Mouse (Mus musculus): ENCODE results near the gene Folh1. TPM values are rescaled to one million over a fixed set of nuclear protein-coding genes. Genes with fewer than 3 reads are reported as not detected.
"Not testable (repeated sequence)": the region's sequence is repeated elsewhere in the genome, so short reads cannot be mapped to it uniquely, and the experiment has no call there.

The Folh1 gene
- total RNA-seq (2021), result not detected
- long read RNA-seq, experiment 1, result 0 reads
- long read RNA-seq, experiment 2, result 0 reads

GRCm38 (mm10) chr7:86775617-86776325 lies at the start of gene Folh1:
Gene Folh1 (minus strand): TSS chr7:86775943.
- no peak for DNase-seq (ENCODE audit: low spot score in 2 of 2)

DNA sequence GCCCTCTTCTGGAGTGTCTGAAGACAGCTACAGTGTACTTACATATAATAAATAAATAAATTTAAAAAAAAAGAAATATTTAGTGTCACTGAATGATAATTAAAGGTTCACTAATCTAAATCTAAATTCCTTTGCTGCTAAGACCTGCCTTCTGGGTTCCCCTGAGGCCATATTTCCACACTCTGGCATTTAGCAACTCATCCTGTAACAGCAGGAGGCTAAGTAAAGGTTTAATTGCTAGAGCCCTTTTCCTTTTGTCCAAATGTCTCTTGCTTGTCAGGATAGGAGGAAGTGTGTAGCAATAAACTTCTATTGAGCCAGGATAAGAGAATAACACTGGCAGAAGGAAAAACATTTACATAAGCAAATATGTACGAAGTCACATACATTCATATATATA lies 40.7 kb upstream of the Folh1 start:
- no peak for DNase-seq (ENCODE audit: low spot score in 2 of 2)

- not testable (repeated sequence) for DNase-seq (ENCODE audit: low spot score in 2 of 2)
Observed at GRCm38 (mm10) chr7:86815716-86816115, 40.0 kb upstream of the Folh1 start.

- DNase-seq (ENCODE audit: low spot score in 2 of 2), result not testable (repeated sequence)
Observed at GRCm38 (mm10) chr7:86815241-86815640, 39.5 kb upstream of the Folh1 start.

- DNase-seq (ENCODE audit: low spot score in 2 of 2), result no peak
Observed at GRCm38 (mm10) chr7:86794727-86795126, 19.0 kb upstream of the Folh1 start, which contains the start of gene Vmn2r77. Gene Vmn2r77 (plus strand): TSS chr7:86795027.

DNA sequence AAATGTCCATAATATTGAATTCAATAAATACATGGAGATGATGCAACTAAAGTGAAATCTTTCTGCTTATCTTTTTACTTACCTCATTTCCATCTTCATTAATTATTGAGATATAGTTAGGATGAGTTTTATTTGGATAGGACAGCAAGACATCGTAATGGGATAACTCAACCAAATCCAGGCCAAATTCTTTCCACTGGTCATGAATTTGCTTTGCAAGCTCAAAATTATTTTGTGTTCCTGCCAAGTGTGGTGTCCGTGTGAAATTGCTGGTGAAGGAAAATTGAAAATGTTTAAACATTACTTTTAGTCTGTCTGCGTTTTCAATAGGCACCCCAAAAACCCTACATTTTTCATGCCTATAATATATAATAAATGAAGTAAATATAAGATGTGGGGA lies 4.1 kb downstream of the Folh1 start:
- no peak for DNase-seq (ENCODE audit: low spot score in 2 of 2)

GRCm38 (mm10) chr7:86764628-86765027 lies 11.1 kb downstream of the Folh1 start:
- no peak for DNase-seq (ENCODE audit: low spot score in 2 of 2)

DNA sequence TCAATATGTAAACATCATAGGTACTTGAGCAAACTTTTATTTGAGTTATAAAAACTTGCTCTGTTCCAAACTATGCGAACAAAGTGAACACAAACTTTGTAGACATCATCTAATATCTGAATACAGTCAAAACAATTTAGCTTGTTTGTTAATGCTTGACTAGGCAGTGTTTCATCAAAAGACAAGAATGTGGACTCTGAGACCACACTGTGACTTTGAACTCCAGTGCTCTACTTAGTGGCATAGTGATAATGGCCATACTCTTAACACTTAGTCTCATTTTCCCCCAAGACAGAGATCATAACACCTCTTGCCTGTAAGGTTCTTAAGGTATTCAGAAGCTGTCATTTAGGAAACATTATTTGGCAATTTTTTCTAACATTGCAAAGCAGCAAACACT lies 15.0 kb downstream of the Folh1 start:
- DNase-seq (ENCODE audit: low spot score in 2 of 2), result no peak

GRCm38 (mm10) chr7:86725013-86725412 lies 50.7 kb downstream of the Folh1 start:
- no peak for DNase-seq (ENCODE audit: low spot score in 2 of 2)

GRCm38 (mm10) chr7:86688030-86688429 lies 87.7 kb downstream of the Folh1 start, which contains the start of gene Olfr292:
Gene Olfr292 (plus strand): TSS chr7:86688330.
- DNase-seq (ENCODE audit: low spot score in 2 of 2), result no peak

Other genes with a start within 250 kb of the Folh1 start
- gene Olfr295, start 192.1 kb downstream of the Folh1 start, total RNA-seq (2021), result not detected
- not detected for gene Olfr294, start 159.3 kb downstream of the Folh1 start, total RNA-seq (2021)
- gene Olfr293, start 126.9 kb downstream of the Folh1 start, total RNA-seq (2021), result not detected
- not detected for gene Olfr292, start 87.6 kb downstream of the Folh1 start, total RNA-seq (2021)
- gene Vmn2r77, start 19.1 kb upstream of the Folh1 start, total RNA-seq (2021), result not detected
- not detected for gene Vmn2r78, start 139.2 kb upstream of the Folh1 start, total RNA-seq (2021)
- under 1 TPM in 1 of 2 experiments, not detected in 1; 0.02 TPM for gene Vmn2r79, start 220.2 kb upstream of the Folh1 start, total RNA-seq (2021)

Measured in gastrocnemius, postnatal 4 days (tissue).